Mouse (Mus musculus): ENCODE data around the gene Il2ra. TPM values are rescaled to one million over a fixed set of nuclear protein-coding genes. Genes with fewer than 3 reads are reported as not detected.

The Il2ra gene
- polyA plus RNA-seq, 1 experiment from 2014 or later = not detected

DNA sequence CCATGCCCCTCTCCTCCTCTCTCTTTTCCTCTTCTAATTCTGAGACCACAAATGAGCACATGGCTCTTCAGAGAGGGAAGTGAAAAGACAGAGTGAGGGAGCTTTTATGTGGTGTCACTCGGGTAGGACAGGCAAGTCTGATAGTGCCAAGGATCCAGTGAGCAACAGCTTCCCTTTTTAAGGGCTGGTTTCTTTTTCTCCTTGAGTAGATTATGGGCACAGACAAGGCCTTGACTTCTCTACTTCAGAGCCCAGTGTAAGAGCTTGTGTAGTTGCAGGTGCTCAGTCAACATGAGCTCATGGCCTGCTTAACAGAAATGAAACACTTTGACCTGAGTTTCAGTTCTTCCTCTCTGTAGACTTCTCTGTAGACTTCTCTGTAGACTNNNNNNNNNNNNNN, 5.5 kb upstream of the Il2ra start:
- Histone ChIP-seq H3K9ac (replicated peaks; ENCODE audit: low read length) (no peak overlapping the region), H3K36me3 (ENCODE audit: control insufficient read depth, insufficient read depth, low read length) (no peaks in the 10 kb centered on the region), H3K4me3 (replicated peaks; ENCODE audit: low read depth, low read length) (no peak overlapping the region), H3K9me3 (ENCODE audit: control insufficient read depth, low read length) (no peaks in the 10 kb centered on the region), H3K27me3 (ENCODE audit: control insufficient read depth, insufficient read depth, low read length) (no peaks in the 10 kb centered on the region), H3K4me2 (ENCODE audit: low read length) (no peak overlapping the region), H3K4me1 (ENCODE audit: control insufficient read depth, insufficient read depth, low read length) (no peaks in the 10 kb centered on the region), H3K27ac (replicated peaks; ENCODE audit: low read depth, low read length) (no peak overlapping the region)
- WGBS = 79% methylated on average over 1 of the region's 1 CpGs
- no peak for ATAC-seq (ENCODE audit: low FRiP score, low TSS enrichment)
- DNase-seq = no peak

DNA sequence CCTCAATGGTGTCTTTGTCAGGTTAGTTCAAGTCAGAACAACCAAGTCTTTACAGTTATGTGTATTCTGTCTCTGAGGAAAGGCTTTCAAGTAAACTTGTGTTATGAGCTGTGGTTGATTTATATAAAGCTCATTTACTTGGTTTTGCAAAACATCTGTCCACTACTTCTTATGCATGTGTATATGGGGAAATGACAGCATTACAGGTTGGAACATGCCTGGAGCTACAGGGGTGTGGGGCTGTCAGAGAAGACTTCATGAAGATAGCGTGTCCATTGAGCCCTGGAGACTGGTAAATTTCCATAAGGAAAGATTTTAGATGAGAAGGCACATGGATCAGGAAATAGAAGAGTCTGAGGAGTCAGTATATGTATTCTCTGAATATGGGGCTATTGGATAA, 1.4 kb downstream of the Il2ra start:
- ATAC-seq (ENCODE audit: low FRiP score, low TSS enrichment) = no peak
- Histone ChIP-seq H3K9me3 (ENCODE audit: control insufficient read depth, low read length) (no peaks in the 10 kb centered on the region), H3K4me1 (ENCODE audit: control insufficient read depth, insufficient read depth, low read length) (no peaks in the 10 kb centered on the region)

DNA sequence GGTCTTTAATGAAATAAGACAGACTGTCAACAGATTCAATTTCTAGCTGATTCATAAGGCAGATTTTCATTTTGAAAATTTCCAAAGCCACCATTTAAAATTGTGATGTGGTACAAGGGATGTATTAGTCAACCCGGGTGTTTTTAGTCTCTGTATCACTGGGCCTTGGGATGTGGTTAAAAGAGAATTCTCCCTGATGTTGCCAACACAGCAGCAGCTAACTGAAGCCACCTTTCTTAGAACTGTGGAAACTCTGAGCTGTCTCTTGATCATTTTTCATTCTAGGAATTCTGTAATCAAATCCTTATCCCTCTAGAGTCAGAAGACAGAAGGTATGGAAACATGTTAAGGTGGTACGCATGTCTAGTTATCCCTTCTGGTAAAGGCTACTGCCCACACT, 2.7 kb downstream of the Il2ra start:
- 91% methylated on average over 2 of the region's 2 CpGs for WGBS
- Histone ChIP-seq H3K9me3 (ENCODE audit: control insufficient read depth, low read length) (no peaks in the 10 kb centered on the region), H3K27me3 (ENCODE audit: control insufficient read depth, insufficient read depth, low read length) (no peaks in the 10 kb centered on the region), H3K4me2 (ENCODE audit: low read length) (no peak overlapping the region), H3K4me1 (ENCODE audit: control insufficient read depth, insufficient read depth, low read length) (no peaks in the 10 kb centered on the region), H3K4me3 (replicated peaks; ENCODE audit: low read depth, low read length) (no peak overlapping the region), H3K27ac (replicated peaks; ENCODE audit: low read depth, low read length) (no peak overlapping the region), H3K9ac (replicated peaks; ENCODE audit: low read length) (no peak overlapping the region), H3K36me3 (ENCODE audit: control insufficient read depth, insufficient read depth, low read length) (no peaks in the 10 kb centered on the region)
- DNase-seq = no peak
- ATAC-seq (ENCODE audit: low FRiP score, low TSS enrichment) = no peak

More for the DNA sequence above, 1.4 kb downstream of the Il2ra start:
- Histone ChIP-seq H3K36me3 (ENCODE audit: control insufficient read depth, insufficient read depth, low read length) (no peaks in the 10 kb centered on the region), H3K4me2 (ENCODE audit: low read length) (no peak overlapping the region), H3K9ac (replicated peaks; ENCODE audit: low read length) (no peak overlapping the region), H3K27ac (replicated peaks; ENCODE audit: low read depth, low read length) (no peak overlapping the region), H3K27me3 (ENCODE audit: control insufficient read depth, insufficient read depth, low read length) (no peaks in the 10 kb centered on the region), H3K4me3 (replicated peaks; ENCODE audit: low read depth, low read length) (no peak overlapping the region)
- DNase-seq = no peak
- 73% methylated on average over 1 of the region's 1 CpGs for WGBS

DNA sequence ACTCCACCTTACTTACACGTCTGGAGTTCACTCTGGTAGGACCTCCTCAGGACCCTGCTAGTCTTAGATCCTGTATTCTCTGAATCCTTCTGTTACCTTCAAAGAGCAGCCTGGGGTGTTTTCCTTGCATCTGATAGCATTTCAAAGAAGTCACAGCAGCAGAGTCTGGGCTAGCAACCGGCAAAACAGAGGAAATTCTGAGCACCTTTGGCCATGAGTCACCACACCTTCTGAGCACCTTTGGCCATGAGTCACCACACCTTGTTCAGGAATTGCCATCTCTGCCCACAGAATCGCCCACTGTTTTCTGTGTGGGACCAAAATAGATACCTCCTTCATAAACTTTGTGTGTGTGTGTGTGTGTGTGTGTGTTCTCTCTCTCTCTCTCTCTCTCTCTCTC, 8.9 kb downstream of the Il2ra start:
- no peak overlapping the region for H3K4me3 ChIP-seq (replicated peaks; ENCODE audit: low read depth, low read length)
- 65% methylated on average over 3 of the region's 3 CpGs for WGBS
- no peaks in the 10 kb centered on the region for H3K9me3 ChIP-seq (ENCODE audit: control insufficient read depth, low read length)
- no peaks in the 10 kb centered on the region for H3K4me1 ChIP-seq (ENCODE audit: control insufficient read depth, insufficient read depth, low read length)
- no peak overlapping the region for H3K4me2 ChIP-seq (ENCODE audit: low read length)
- H3K27ac ChIP-seq (replicated peaks; ENCODE audit: low read depth, low read length) = no peak overlapping the region
- no peak overlapping the region for H3K9ac ChIP-seq (replicated peaks; ENCODE audit: low read length)
- DNase-seq (no peak), ATAC-seq (ENCODE audit: low FRiP score, low TSS enrichment) (no peak)
- no peaks in the 10 kb centered on the region for H3K36me3 ChIP-seq (ENCODE audit: control insufficient read depth, insufficient read depth, low read length)
- H3K27me3 ChIP-seq (ENCODE audit: control insufficient read depth, insufficient read depth, low read length) = no peaks in the 10 kb centered on the region

DNA sequence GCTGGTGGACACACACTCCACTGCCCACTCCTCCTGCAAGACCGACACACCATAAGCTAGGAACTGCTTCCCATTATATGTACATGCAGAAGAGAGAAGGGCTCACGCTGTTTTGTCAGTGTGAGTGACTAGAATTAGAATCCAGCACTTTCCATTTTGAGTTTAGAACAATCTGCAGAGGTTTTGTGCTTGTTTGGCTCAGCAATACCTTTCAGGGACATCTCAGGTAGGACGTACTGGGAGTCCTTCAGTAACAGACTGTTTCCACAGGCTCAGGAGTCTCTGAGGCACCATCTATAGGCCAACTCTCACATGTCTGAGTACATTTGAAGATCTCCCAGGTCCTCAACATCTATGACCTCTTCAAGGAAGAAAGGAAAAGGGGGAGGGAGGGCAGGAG, 9.6 kb downstream of the Il2ra start:
- no peak overlapping the region for H3K27ac ChIP-seq (replicated peaks; ENCODE audit: low read depth, low read length)
- H3K9ac ChIP-seq (replicated peaks; ENCODE audit: low read length) = no peak overlapping the region
- no peaks in the 10 kb centered on the region for H3K27me3 ChIP-seq (ENCODE audit: control insufficient read depth, insufficient read depth, low read length)
- H3K36me3 ChIP-seq (ENCODE audit: control insufficient read depth, insufficient read depth, low read length) = no peaks in the 10 kb centered on the region
- no peaks in the 10 kb centered on the region for H3K9me3 ChIP-seq (ENCODE audit: control insufficient read depth, low read length)
- H3K4me2 ChIP-seq (ENCODE audit: low read length) = no peak overlapping the region
- DNase-seq (no peak), ATAC-seq (ENCODE audit: low FRiP score, low TSS enrichment) (no peak)
- no peak overlapping the region for H3K4me3 ChIP-seq (replicated peaks; ENCODE audit: low read depth, low read length)
- 86% methylated on average over 3 of the region's 3 CpGs for WGBS
- H3K4me1 ChIP-seq (ENCODE audit: control insufficient read depth, insufficient read depth, low read length) = no peaks in the 10 kb centered on the region

DNA sequence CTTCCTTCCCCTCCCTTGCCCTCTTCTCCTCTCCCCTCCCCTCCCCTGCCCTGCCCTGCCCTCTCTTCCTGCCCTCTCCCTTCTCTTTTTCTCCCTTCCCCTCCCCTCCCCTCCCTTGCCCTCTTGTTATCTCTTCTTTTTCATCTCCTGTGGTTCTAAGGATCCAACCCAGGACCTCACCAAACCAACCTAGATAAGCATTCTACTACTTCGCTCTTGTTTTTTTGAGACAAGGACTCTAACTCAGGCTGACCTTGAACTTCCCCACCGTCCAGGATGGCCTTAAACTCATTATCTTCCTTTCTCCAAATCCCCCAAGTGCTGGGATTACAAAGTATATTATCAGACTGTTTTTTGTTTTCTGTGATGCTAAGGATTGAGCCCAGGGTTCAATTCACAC, 10.2 kb downstream of the Il2ra start:
- H3K36me3 ChIP-seq (ENCODE audit: control insufficient read depth, insufficient read depth, low read length) = no peaks in the 10 kb centered on the region
- H3K9ac ChIP-seq (replicated peaks; ENCODE audit: low read length) = no peak overlapping the region
- ATAC-seq (ENCODE audit: low FRiP score, low TSS enrichment) (no peak), DNase-seq (no peak)
- 76% methylated on average over 2 of the region's 2 CpGs for WGBS
- H3K9me3 ChIP-seq (ENCODE audit: control insufficient read depth, low read length) = no peaks in the 10 kb centered on the region
- H3K27ac ChIP-seq (replicated peaks; ENCODE audit: low read depth, low read length) = no peak overlapping the region
- no peak overlapping the region for H3K4me3 ChIP-seq (replicated peaks; ENCODE audit: low read depth, low read length)
- no peak overlapping the region for H3K4me2 ChIP-seq (ENCODE audit: low read length)
- no peaks in the 10 kb centered on the region for H3K27me3 ChIP-seq (ENCODE audit: control insufficient read depth, insufficient read depth, low read length)
- H3K4me1 ChIP-seq (ENCODE audit: control insufficient read depth, insufficient read depth, low read length) = no peaks in the 10 kb centered on the region

DNA sequence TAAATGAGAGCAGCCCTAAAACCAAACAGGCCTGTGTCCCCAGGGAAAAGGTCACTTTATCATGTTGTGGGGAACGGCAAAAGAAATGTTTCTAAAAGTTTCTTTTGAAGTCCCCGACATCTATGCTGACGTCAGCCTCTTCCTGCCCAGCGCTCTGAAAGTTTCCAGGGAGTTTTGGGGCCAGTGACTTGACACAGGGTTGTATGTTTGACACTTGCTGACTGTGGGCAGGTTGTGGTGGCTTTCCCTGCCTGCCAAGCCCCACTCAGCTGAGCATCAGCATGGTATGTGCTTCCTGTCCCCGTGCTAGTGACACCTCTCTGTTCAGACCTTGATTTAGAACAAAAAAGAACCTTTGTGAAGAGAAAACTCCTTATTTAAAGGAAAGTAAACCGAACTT, 10.7 kb downstream of the Il2ra start:
- Histone ChIP-seq H3K9ac (replicated peaks; ENCODE audit: low read length) (no peak overlapping the region), H3K4me1 (ENCODE audit: control insufficient read depth, insufficient read depth, low read length) (no peaks in the 10 kb centered on the region), H3K36me3 (ENCODE audit: control insufficient read depth, insufficient read depth, low read length) (no peaks in the 10 kb centered on the region), H3K4me3 (replicated peaks; ENCODE audit: low read depth, low read length) (no peak overlapping the region), H3K4me2 (ENCODE audit: low read length) (no peak overlapping the region), H3K9me3 (ENCODE audit: control insufficient read depth, low read length) (no peaks in the 10 kb centered on the region), H3K27ac (replicated peaks; ENCODE audit: low read depth, low read length) (no peak overlapping the region), H3K27me3 (ENCODE audit: control insufficient read depth, insufficient read depth, low read length) (no peaks in the 10 kb centered on the region)
- no peak for DNase-seq
- WGBS = 57% methylated on average over 6 of the region's 6 CpGs
- ATAC-seq (ENCODE audit: low FRiP score, low TSS enrichment) = no peak

DNA sequence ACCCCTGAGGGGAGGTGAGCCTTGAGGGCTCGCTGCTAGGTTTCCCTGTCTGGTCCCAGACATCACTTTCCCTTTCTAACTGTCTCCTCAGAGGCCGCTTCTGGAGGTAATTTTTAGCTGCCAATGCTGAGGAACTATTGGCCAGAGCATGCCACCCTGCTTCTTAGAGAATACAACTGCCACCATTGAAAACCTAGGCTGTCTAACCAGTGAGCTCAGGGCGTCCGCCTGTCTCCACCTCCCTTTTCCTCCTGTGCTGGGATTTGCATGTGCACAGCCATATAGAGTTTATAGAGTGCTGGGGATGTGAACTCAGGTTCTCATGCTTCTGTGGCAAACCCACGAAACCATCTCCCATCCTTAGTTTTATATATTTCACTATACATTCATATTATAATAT, 11.2 kb downstream of the Il2ra start:
- H3K27me3 ChIP-seq (ENCODE audit: control insufficient read depth, insufficient read depth, low read length) = no peaks in the 10 kb centered on the region
- H3K9ac ChIP-seq (replicated peaks; ENCODE audit: low read length) = no peak overlapping the region
- no peak overlapping the region for H3K4me2 ChIP-seq (ENCODE audit: low read length)
- no peaks in the 10 kb centered on the region for H3K36me3 ChIP-seq (ENCODE audit: control insufficient read depth, insufficient read depth, low read length)
- 79% methylated on average over 5 of the region's 5 CpGs for WGBS
- H3K4me1 ChIP-seq (ENCODE audit: control insufficient read depth, insufficient read depth, low read length) = no peaks in the 10 kb centered on the region
- H3K27ac ChIP-seq (replicated peaks; ENCODE audit: low read depth, low read length) = no peak overlapping the region
- ATAC-seq (ENCODE audit: low FRiP score, low TSS enrichment) (no peak), DNase-seq (no peak)
- H3K9me3 ChIP-seq (ENCODE audit: control insufficient read depth, low read length) = no peaks in the 10 kb centered on the region
- no peak overlapping the region for H3K4me3 ChIP-seq (replicated peaks; ENCODE audit: low read depth, low read length)

DNA sequence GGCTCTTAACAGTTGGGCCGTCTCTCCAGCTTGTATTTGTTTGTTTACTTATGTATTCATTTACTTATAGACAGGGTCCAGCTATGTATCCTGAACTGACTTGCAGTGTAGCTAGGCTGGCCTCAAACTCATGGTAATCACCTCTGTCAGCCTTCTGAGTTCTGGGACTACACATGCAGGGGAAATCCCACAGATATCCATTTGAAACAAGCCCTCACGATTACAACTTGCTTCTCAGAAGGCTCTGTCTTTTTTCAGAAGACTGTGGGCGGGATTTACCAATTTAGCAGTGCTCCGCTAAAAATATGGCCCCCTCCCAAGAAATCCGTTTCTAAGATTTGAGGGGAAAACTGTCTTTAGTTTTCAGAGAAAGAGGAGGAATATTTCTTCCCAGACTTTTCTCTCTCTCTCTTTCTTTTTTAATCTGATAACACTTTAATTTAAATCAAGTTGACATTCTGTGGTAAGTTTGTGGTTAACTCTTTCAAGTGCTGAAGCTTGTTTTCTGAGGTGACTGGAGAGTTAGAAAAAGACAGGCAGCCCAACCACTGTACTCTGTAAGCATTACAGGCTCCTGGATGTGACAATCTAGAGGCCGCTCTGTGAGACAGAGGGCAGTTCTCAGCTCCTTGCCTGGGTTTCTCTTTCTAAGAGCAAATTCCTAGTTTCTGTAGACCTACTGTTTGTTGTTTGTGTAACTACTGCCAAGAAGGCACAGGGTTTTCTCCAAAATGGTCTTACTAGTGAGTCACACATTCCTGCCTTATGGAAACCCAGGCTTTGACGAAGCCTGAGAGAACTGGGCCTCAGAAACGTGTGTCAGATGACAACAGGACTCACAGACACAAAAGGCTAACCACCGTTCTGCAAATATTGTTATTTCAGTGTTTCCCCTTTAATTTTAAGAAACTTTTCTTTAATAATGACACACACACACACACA, 12.7 kb downstream of the Il2ra start:
- DNase-seq = no peak

More for the DNA sequence above, 12.7 kb downstream of the Il2ra start:
- no peak overlapping the region for H3K9ac ChIP-seq (replicated peaks; ENCODE audit: low read length)
- H3K4me3 ChIP-seq (replicated peaks; ENCODE audit: low read depth, low read length) = no peak overlapping the region
- H3K4me2 ChIP-seq (ENCODE audit: low read length) = no peak overlapping the region
- H3K4me1 ChIP-seq (ENCODE audit: control insufficient read depth, insufficient read depth, low read length) = no peaks in the 10 kb centered on the region
- ATAC-seq (ENCODE audit: low FRiP score, low TSS enrichment) = no peak
- WGBS = 73% methylated on average over 9 of the region's 9 CpGs
- H3K27me3 ChIP-seq (ENCODE audit: control insufficient read depth, insufficient read depth, low read length) = no peaks in the 10 kb centered on the region
- H3K9me3 ChIP-seq (ENCODE audit: control insufficient read depth, low read length) = no peaks in the 10 kb centered on the region
- H3K36me3 ChIP-seq (ENCODE audit: control insufficient read depth, insufficient read depth, low read length) = no peaks in the 10 kb centered on the region
- H3K27ac ChIP-seq (replicated peaks; ENCODE audit: low read depth, low read length) = no peak overlapping the region

All from midbrain, embryonic 14.5 days (tissue).